Mouse (Mus musculus) CH12.LX (cell line): ENCODE results near the gene Gm10142.
"Not testable (repeated sequence)": the region's sequence is repeated elsewhere in the genome, so short reads cannot be mapped to it uniquely, and the experiment has no call there.

ENCODE experiments used
- CTCF ChIP-seq, 2 experiments: IDR thresholded peaks in 1 of 2; conservative IDR thresholded peaks in 1 of 2; 2 replicates each; pipeline ENCODE4 v1.5.1; 2011 to 2012; ENCODE audit warnings: low read depth in 2 of 2, low read length in 2 of 2, improper control_type of control experiment in 1 of 2, inconsistent platforms in 1 of 2, mild to moderate bottlenecking in 1 of 2, moderate library complexity in 1 of 2
- E2F4 ChIP-seq: IDR thresholded peaks from 2 replicates; pipeline ENCODE4 v1.6.1; 2011; ENCODE audit warnings: low read depth, low read length, improper control_type of control experiment; ENCODE audit not compliant: insufficient replicate concordance
- JUND ChIP-seq: conservative IDR thresholded peaks from 2 replicates; pipeline ENCODE4 v1.6.1; 2011; ENCODE audit warnings: low read depth, low read length, improper control_type of control experiment
- MEF2A ChIP-seq: IDR thresholded peaks from 2 replicates; pipeline ENCODE4 v1.6.1; 2014; ENCODE audit warnings: low read depth, mild to moderate bottlenecking, inconsistent platforms, low read length, improper control_type of control experiment, borderline replicate concordance
- MXI1 ChIP-seq: IDR thresholded peaks from 2 replicates; pipeline ENCODE4 v1.6.1; 2011; ENCODE audit warnings: mild to moderate bottlenecking, low read depth, low read length, improper control_type of control experiment
- NELFE ChIP-seq: IDR thresholded peaks from 2 replicates; pipeline ENCODE4 v1.6.1; 2011; ENCODE audit warnings: low read depth, low read length, improper control_type of control experiment
- POLR2A ChIP-seq: IDR thresholded peaks from 2 replicates; pipeline ENCODE4 v1.6.1; 2011; ENCODE audit warnings: low read depth, mild to moderate bottlenecking, improper control_type of control experiment, low read length
- SIN3A ChIP-seq: IDR thresholded peaks from 2 replicates; pipeline ENCODE4 v1.6.1; 2012; ENCODE audit warnings: low read length, improper control_type of control experiment, inconsistent platforms
- SMC3 ChIP-seq: IDR thresholded peaks from 2 replicates; pipeline ENCODE4 v1.6.1; 2011; ENCODE audit warnings: low read depth, low read length, improper control_type of control experiment
- TBP ChIP-seq: conservative IDR thresholded peaks from 2 replicates; pipeline ENCODE4 v1.6.1; 2011; ENCODE audit warnings: low read depth, low read length, improper control_type of control experiment
- TCF12 ChIP-seq: IDR thresholded peaks from 2 replicates; pipeline ENCODE4 v1.6.1; 2014; ENCODE audit warnings: low read depth, mild to moderate bottlenecking, inconsistent platforms, low read length, improper control_type of control experiment
- UBTF ChIP-seq: IDR thresholded peaks from 2 replicates; pipeline ENCODE4 v1.6.1; 2012; ENCODE audit warnings: low read depth, mild to moderate bottlenecking, inconsistent platforms, low read length, improper control_type of control experiment, moderate library complexity
- ZC3H11A ChIP-seq: IDR thresholded peaks from 2 replicates; pipeline ENCODE4 v1.6.1; 2012; ENCODE audit warnings: low read depth, mild to moderate bottlenecking, inconsistent platforms, low read length, improper control_type of control experiment
- ZNF384 ChIP-seq: IDR thresholded peaks from 2 replicates; pipeline ENCODE4 v1.6.1; 2012; ENCODE audit warnings: low read depth, low read length, improper control_type of control experiment, inconsistent platforms

DNA sequence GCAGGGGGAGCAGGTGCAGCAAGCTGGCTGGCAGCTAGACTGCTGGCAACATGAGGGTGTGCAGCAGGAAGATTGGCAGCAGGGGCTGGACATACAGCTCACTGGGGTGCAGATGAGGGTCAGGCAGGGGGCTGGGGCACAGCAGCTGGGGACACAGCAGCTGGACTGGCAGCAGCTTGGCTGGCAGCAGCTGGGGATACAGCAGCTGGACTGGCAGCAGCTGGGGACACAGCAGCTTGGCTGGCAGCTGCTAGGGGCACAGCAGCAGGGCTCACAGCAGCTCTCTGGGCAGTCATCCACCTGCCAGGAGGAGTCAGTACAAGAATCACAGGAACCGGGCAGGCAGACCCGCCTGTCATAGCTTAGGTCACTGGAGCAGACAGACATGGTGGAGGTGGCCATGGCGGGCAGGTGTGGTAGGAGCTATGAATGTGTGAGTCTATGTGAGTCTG, 25.2 kb upstream of the Gm10142 start, which contains the start of gene Gm19402:
- not testable (repeated sequence) for TF ChIP-seq ZNF384; CTCF (conservative IDR thresholded peaks at IDR 0.05 in 1 of 2, IDR thresholded peaks at IDR 0.05 in 1 of 2; ENCODE audit: low read depth in 2 of 2, low read length in 2 of 2); E2F4; ZC3H11A; UBTF; SMC3; JUND; POLR2A; NELFE; TCF12; SIN3A; MEF2A; MXI1; TBP
